In the genomic region with DNA sequence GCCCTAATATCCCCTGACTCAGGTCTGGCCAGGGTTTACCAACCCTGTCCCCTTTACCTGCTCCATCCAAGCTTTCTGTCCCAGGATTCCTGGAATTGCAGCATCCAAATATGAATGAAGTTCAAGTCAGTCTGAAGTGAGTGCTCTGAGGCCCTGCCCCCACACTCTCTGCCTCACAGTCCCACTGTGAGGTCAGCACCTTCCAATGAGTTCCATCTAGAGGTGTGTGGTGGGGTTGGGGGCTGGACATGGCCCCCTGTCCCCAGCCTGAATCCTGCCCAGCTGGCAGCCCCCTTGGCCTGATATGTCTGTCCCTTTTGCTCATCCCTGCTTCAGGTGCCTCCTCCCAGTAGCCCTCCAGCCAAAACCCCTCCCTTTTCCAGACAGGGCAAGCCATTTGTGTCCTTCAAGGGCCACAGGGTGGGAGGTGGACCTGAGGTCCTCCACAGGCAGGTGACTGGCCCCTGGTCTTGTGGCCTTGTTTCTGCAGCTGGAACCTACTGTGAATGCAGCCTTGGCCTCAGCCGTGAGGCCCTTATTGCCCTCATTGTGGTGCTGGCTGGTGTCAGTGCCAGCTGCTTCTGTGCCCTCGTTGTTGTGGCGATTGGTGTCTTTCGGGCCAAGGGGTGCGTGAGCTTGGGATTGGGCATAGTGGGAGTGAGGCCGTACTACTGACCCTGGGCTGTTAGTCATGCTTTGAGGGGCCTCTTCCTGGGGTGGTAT, we compare ENCODE assay signal across 16 mouse cellular contexts. TPM values are rescaled to one million over a fixed set of nuclear protein-coding genes. Genes with fewer than 3 reads are reported as not detected.
A peak's percentile ranks its signal among the peaks of the same experiment; 100 is the strongest.
DNase-seq lines count a peak whose midpoint lies in the region; ATAC-seq and TF ChIP-seq lines count a peak whose summit lies in the region.
"Had no signal": no experiment of that assay in that cellular context is flagged by ENCODE, and none has a peak within 500 bp of the region (broad histone marks: within the 10 kb centered on the region; RNA-seq: fewer than 3 reads in every experiment).

Gene Tmem210, plus strand, starts transcription at position 219 of the 723 bp plus-strand sequence.

- no peak for TF ChIP-seq POLR2A in heart, adult 2 months (IDR thresholded peaks at IDR 0.05; ENCODE audit: insufficient read depth, low read depth, low read length)
- no peak for TF ChIP-seq POLR2A in myocyte (IDR thresholded peaks at IDR 0.05; ENCODE audit: insufficient read length, low read depth)

- no peaks in the 10 kb centered on the region for H3K9me3 ChIP-seq in liver, embryonic 13.5 days (replicated peaks)
- no peaks in the 10 kb centered on the region for H3K9me3 ChIP-seq in liver, postnatal 0 days (ENCODE audit: low read length)
- H3K9me3 ChIP-seq in embryonic facial prominence, embryonic 14.5 days (ENCODE audit: control insufficient read depth, low read length) = no peaks in the 10 kb centered on the region
- H3K9me3 ChIP-seq: limb, embryonic 12.5 days; neural tube, embryonic 15.5 days had no signal

- peaks cover 6% of the 10 kb centered on the region for H3K27me3 ChIP-seq in heart, adult 2 months (ENCODE audit: control insufficient read depth, insufficient read depth, low read length)
- peaks cover 57% of the 10 kb centered on the region for H3K27me3 ChIP-seq in liver, embryonic 13.5 days
- peaks cover 49% of the 10 kb centered on the region for H3K27me3 ChIP-seq in liver, postnatal 0 days (ENCODE audit: insufficient read depth, low read length)
- peaks cover 55% of the 10 kb centered on the region for H3K27me3 ChIP-seq in embryonic facial prominence, embryonic 14.5 days (replicated peaks; ENCODE audit: control insufficient read depth, insufficient read depth, low read length)
- peaks cover 27% of the 10 kb centered on the region for H3K27me3 ChIP-seq in myocyte (ENCODE audit: control insufficient read depth, insufficient read depth, insufficient read length)

- no peak within 1 kb of the TSS for H3K4me3 ChIP-seq in heart, adult 2 months
- no peak within 1 kb of the TSS for H3K4me3 ChIP-seq in liver, embryonic 13.5 days (replicated peaks)
- no peak within 1 kb of the TSS for H3K4me3 ChIP-seq in liver, postnatal 0 days (ENCODE audit: low read depth, low read length)
- no peak within 1 kb of the TSS for H3K4me3 ChIP-seq in embryonic facial prominence, embryonic 14.5 days (ENCODE audit: low read depth, low read length)
- no peak within 1 kb of the TSS for H3K4me3 ChIP-seq in myocyte
- H3K4me3 ChIP-seq: limb, embryonic 12.5 days; neural tube, embryonic 15.5 days had no signal

- 91% methylated on average over 6 of the region's 6 CpGs for WGBS in heart, adult 2 months
- 75% methylated on average over 6 of the region's 6 CpGs for WGBS in liver, embryonic 13.5 days (ENCODE audit: insufficient replicate concordance)
- WGBS in liver, postnatal 0 days (ENCODE audit: insufficient replicate concordance) = 86% methylated on average over 6 of the region's 6 CpGs
- WGBS in embryonic facial prominence, embryonic 14.5 days = 90% methylated on average over 6 of the region's 6 CpGs

- peaks cover 7% of the 10 kb centered on the region for H3K4me1 ChIP-seq in heart, adult 2 months (ENCODE audit: control insufficient read depth, insufficient read depth, low read length)
- H3K4me1 ChIP-seq in liver, embryonic 13.5 days (replicated peaks) = peaks cover 38% of the 10 kb centered on the region
- peaks cover 12% of the 10 kb centered on the region for H3K4me1 ChIP-seq in liver, postnatal 0 days (ENCODE audit: insufficient read depth)
- H3K4me1 ChIP-seq in embryonic facial prominence, embryonic 14.5 days (ENCODE audit: control insufficient read depth, insufficient read depth, low read length) = 0 out of 2 replicates have a peak, but pooled peaks cover 4% of the 10 kb centered on the region

- no peak for TF ChIP-seq EP300 in heart, adult 2 months (IDR thresholded peaks at IDR 0.05; ENCODE audit: insufficient read depth, low read depth, low read length)
- TF ChIP-seq EP300 in liver, postnatal 0 days (IDR thresholded peaks at IDR 0.05; ENCODE audit: low read depth) = no peak

- H3ac ChIP-seq in myocyte (ENCODE audit: control insufficient read depth, insufficient read length) = no peak within 1 kb of the TSS

- H3K4me2 ChIP-seq in liver, embryonic 13.5 days = 0 out of 2 replicates have a peak within 1 kb of the TSS, but pooled peaks have one; percentile 11
- H3K4me2 ChIP-seq in liver, postnatal 0 days (ENCODE audit: low read depth, low read length) = no peak within 1 kb of the TSS
- no peak within 1 kb of the TSS for H3K4me2 ChIP-seq in embryonic facial prominence, embryonic 14.5 days (ENCODE audit: low read depth, low read length)
- H3K4me2 ChIP-seq in myocyte (ENCODE audit: low read depth) = peak within 1 kb of the TSS; percentile 93
- H3K4me2 ChIP-seq: limb, embryonic 12.5 days; neural tube, embryonic 15.5 days had no signal

- H3K27ac ChIP-seq in heart, adult 2 months = peak within 1 kb of the TSS; percentile 7; the same call in 1 of the 2 replicates
- no peak within 1 kb of the TSS for H3K27ac ChIP-seq in liver, embryonic 13.5 days
- no peak within 1 kb of the TSS for H3K27ac ChIP-seq in liver, postnatal 0 days (ENCODE audit: low read depth)
- peak within 1 kb of the TSS; percentile 77 for H3K27ac ChIP-seq in embryonic facial prominence, embryonic 14.5 days (replicated peaks; ENCODE audit: low read depth, low read length)
- H3K27ac ChIP-seq: limb, embryonic 12.5 days had no signal

- no peak for TF ChIP-seq CTCF in heart, adult 2 months (IDR thresholded peaks at IDR 0.05)
- no peak for TF ChIP-seq CTCF in liver, postnatal 0 days (IDR thresholded peaks at IDR 0.05; ENCODE audit: low read depth)

- no peaks in the 10 kb centered on the region for H3K79me2 ChIP-seq in heart, adult 2 months (replicated peaks; ENCODE audit: control insufficient read depth, insufficient read depth, low read length)
- no peaks in the 10 kb centered on the region for H3K79me2 ChIP-seq in myocyte (ENCODE audit: control insufficient read depth, insufficient read depth)

- no peaks in the 10 kb centered on the region for H3K36me3 ChIP-seq in heart, adult 2 months (ENCODE audit: control insufficient read depth, insufficient read depth, low read length)
- peaks cover 31% of the 10 kb centered on the region for H3K36me3 ChIP-seq in liver, embryonic 13.5 days
- H3K36me3 ChIP-seq in liver, postnatal 0 days (replicated peaks; ENCODE audit: insufficient read depth, low read length) = peaks cover 18% of the 10 kb centered on the region
- H3K36me3 ChIP-seq in embryonic facial prominence, embryonic 14.5 days (ENCODE audit: control insufficient read depth, insufficient read depth, low read length) = peaks cover 33% of the 10 kb centered on the region
- peaks cover 18% of the 10 kb centered on the region for H3K36me3 ChIP-seq in myocyte (ENCODE audit: control insufficient read depth, insufficient read depth)

- ATAC-seq in liver, embryonic 13.5 days (ENCODE audit: low read depth) = no peak
- ATAC-seq in liver, postnatal 0 days = no peak
- ATAC-seq in embryonic facial prominence, embryonic 14.5 days (ENCODE audit: low read depth) = no peak

- intact Hi-C loops in heart, adult 2 months (cut with DNase I) = no loop called here
- intact Hi-C loops in heart, postnatal 25 days (cut with DNase I) = no loop called here

- no peak for DNase-seq in heart, adult 2 months
- no peak for DNase-seq in heart, postnatal 25 days (ENCODE audit: low spot score)
- DNase-seq in liver, embryonic 13.5 days = no peak
- no peak for DNase-seq in liver, postnatal 0 days
- no peak for DNase-seq in embryonic facial prominence, embryonic 14.5 days (ENCODE audit: low spot score)
- no peak for DNase-seq in retina, embryonic 14.5 days (ENCODE audit: low spot score)
- DNase-seq: embryo, embryonic 11 days; heart, postnatal 4 days; right cerebral cortex, postnatal 14 days; thymus, postnatal 4 days had no signal

- no peak within 1 kb of the TSS for H3K9ac ChIP-seq in heart, adult 2 months (ENCODE audit: low read depth, low read length)
- no peak within 1 kb of the TSS for H3K9ac ChIP-seq in liver, embryonic 13.5 days
- no peak within 1 kb of the TSS for H3K9ac ChIP-seq in liver, postnatal 0 days (replicated peaks)
- H3K9ac ChIP-seq in embryonic facial prominence, embryonic 14.5 days (ENCODE audit: low read depth, low read length) = no peak within 1 kb of the TSS
- H3K9ac ChIP-seq: limb, embryonic 12.5 days; neural tube, embryonic 15.5 days had no signal

TF ChIP-seq in myocyte, 11 proteins besides CTCF, POLR2A, EP300 and RAD21:
- no peak for TF ChIP-seq TCF3 (IDR thresholded peaks at IDR 0.05; ENCODE audit: insufficient read length, low read depth)
- no peak for TF ChIP-seq MAX (IDR thresholded peaks at IDR 0.05; ENCODE audit: low read depth)
- no peak for TF ChIP-seq USF1 (IDR thresholded peaks at IDR 0.05; ENCODE audit: low read depth)
- TF ChIP-seq E2F4 (IDR thresholded peaks at IDR 0.05; ENCODE audit: insufficient read depth) = no peak

RNA-seq across cellular contexts. Expression of gene Tmem210, which starts in this region (rescaled TPM):
- total RNA-seq in heart, adult 2 months (2021) = not detected
- polyA plus RNA-seq in heart, adult 2 months (2012; rRNA removed) = 0.27 and 0.44 TPM in 2 replicates
- total RNA-seq in heart, postnatal 25 days (2021) = not detected
- polyA plus RNA-seq in liver, embryonic 13.5 days (2015; fragmentation: Nextera tagmentation; extraction: Ambion mirVana) = not detected in 2 replicates
- polyA plus RNA-seq in liver, postnatal 0 days (2015; fragmentation: Nextera tagmentation; extraction: Ambion mirVana) = not detected in 2 replicates
- not detected in 2 replicates for polyA plus RNA-seq in embryonic facial prominence, embryonic 14.5 days (2014; fragmentation: Nextera tagmentation; extraction: Ambion mirVana)
- 0.40 TPM for polyA plus RNA-seq in myocyte (2012; fragmentation: generic; extraction: Trizol)
- total RNA-seq: heart, adult 8-10 months; heart, postnatal 4 days; megakaryocyte progenitor cell, adult 5-6 weeks had no signal
- polyA plus RNA-seq: intestine, embryonic 14.5 days; limb, embryonic 12.5 days; neural tube, embryonic 15.5 days had no signal

Comparison
In these comparisons a context has a peak if more than half of its experiments do, and no peak if none do; other contexts are left out.
1. H3K4me2 ChIP-seq: peak in liver, embryonic 13.5 days (single experiment) and myocyte (single experiment); none in liver, postnatal 0 days (single experiment) and embryonic facial prominence, embryonic 14.5 days (single experiment).
2. H3K27ac ChIP-seq: peak in heart, adult 2 months (single experiment) and embryonic facial prominence, embryonic 14.5 days (single experiment); none in liver, embryonic 13.5 days (single experiment) and liver, postnatal 0 days (single experiment).